Mouse (Mus musculus): ENCODE measurements around the gene Mrap. TPM values are rescaled to one million over a fixed set of nuclear protein-coding genes. Genes with fewer than 3 reads are reported as not detected.

Gene Mrap
- polyA plus RNA-seq, 1 experiment from 2014 or later, result 79.0 TPM

DNA sequence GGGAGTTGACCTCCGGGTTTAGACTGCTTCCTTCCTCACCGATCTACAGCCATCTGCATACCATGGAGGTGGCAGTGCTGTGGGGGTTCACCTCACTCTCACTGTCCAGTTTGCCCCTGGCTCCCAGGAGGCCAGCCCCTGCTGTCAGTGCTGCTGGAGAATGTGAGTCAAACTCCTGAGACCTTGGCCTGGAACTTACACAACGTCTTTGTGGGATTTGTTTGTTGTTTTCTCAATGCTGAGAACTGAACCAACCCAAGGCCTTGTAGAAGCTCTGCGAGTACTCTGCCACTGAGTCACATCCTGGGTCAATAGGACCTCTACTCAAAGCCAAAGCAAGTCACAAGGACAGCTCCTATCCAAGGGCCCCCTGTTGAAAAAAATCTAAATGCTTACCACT, 2.4 kb upstream of the Mrap start:
- Histone ChIP-seq H3K36me3 (ENCODE audit: control insufficient read depth, insufficient read depth, low read length) (no peaks in the 10 kb centered on the region), H3K4me1 (replicated peaks; ENCODE audit: control insufficient read depth, insufficient read depth, low read length) (peaks cover 14% of the 10 kb centered on the region), H3K4me2 (no peak overlapping the region), H3K9ac (ENCODE audit: low read depth, low read length) (no peak overlapping the region), H3K4me3 (ENCODE audit: low read depth, low read length) (no peak overlapping the region), H3K27me3 (replicated peaks; ENCODE audit: control insufficient read depth, insufficient read depth, low read length) (no peaks in the 10 kb centered on the region), H3K9me3 (ENCODE audit: control insufficient read depth, low read length) (peaks cover 2% of the 10 kb centered on the region; the same call in 1 of the 2 replicates), H3K27ac (ENCODE audit: low read depth, low read length) (no peak overlapping the region)
- ATAC-seq (replicated peaks; ENCODE audit: low FRiP score), result no peak
- no peak for DNase-seq (ENCODE audit: low spot score)
- WGBS, result 63% methylated on average over 4 of the region's 4 CpGs

DNA sequence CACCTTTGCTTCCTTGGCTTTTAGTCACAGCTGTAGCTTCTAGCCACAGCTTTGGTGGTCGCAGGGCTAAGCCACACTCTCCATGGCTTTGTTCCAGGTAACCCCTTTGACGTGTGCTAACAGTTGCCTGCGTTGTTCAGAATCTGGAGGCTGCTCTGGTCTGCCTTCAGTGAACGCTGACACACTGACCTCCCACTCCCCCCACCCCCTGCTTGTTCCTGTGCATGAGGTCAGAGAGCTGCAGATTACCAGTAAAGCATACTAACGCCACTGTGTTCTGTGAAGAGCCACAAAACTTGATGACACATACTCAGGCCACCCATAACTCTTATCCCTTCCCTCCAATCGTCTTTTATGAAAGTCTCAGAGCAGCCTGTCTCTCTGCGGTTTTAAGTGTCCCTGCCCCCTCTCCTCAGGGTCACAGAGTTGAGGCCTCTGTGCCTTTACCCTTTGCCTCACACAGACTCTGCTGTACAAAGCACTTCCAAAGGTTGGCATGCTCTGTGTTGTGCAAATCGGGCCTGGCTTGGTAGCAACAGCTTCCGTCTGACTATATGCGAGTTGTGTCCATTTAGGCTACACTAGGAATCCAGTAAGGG, 1.2 kb upstream of the Mrap start:
- no peak for DNase-seq (ENCODE audit: low spot score)
- H3K27me3 ChIP-seq (replicated peaks; ENCODE audit: control insufficient read depth, insufficient read depth, low read length), result no peaks in the 10 kb centered on the region
- peaks cover 21% of the 10 kb centered on the region for H3K4me1 ChIP-seq (replicated peaks; ENCODE audit: control insufficient read depth, insufficient read depth, low read length)
- no peak overlapping the region for H3K4me3 ChIP-seq (ENCODE audit: low read depth, low read length)
- 51% methylated on average over 10 of the region's 10 CpGs for WGBS
- H3K4me2 ChIP-seq, result no peak overlapping the region
- H3K27ac ChIP-seq (ENCODE audit: low read depth, low read length), result peak overlapping the region; percentile 40; the same call in 1 of the 2 replicates
- H3K9ac ChIP-seq (ENCODE audit: low read depth, low read length), result peak overlapping the region; percentile 15; the same call in 1 of the 2 replicates
- H3K9me3 ChIP-seq (ENCODE audit: control insufficient read depth, low read length), result no peaks in the 10 kb centered on the region
- H3K36me3 ChIP-seq (ENCODE audit: control insufficient read depth, insufficient read depth, low read length), result no peaks in the 10 kb centered on the region
- 0 out of 2 replicates have a peak, but pooled peaks have one; percentile 6 for ATAC-seq (replicated peaks; ENCODE audit: low FRiP score)

DNA sequence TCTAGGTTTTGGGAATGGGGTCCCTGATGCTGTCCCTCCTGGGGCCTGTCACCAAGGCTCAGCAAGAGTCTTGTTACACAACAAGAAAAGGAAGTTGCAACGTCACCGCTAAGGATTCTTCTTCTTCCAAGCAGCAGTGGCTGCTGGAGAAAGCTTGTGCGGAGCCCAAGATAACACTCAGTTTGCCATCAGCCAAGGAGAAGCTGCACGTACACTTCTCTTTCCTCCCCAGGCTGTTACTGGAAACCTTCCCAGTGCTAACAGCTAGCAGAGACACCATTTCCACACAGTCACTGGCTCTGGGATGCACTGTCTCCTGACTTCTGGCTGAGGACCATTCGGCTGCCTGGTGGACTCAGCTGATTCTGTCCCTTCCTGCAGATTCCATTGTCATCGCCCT, 9.1 kb downstream of the Mrap start:
- Histone ChIP-seq H3K4me2 (no peak overlapping the region; the same call in 1 of the 2 replicates), H3K4me1 (replicated peaks; ENCODE audit: control insufficient read depth, insufficient read depth, low read length) (peaks cover 41% of the 10 kb centered on the region), H3K27me3 (replicated peaks; ENCODE audit: control insufficient read depth, insufficient read depth, low read length) (no peaks in the 10 kb centered on the region), H3K9ac (ENCODE audit: low read depth, low read length) (peak overlapping the region; percentile 20), H3K36me3 (ENCODE audit: control insufficient read depth, insufficient read depth, low read length) (peaks cover 13% of the 10 kb centered on the region), H3K9me3 (ENCODE audit: control insufficient read depth, low read length) (no peaks in the 10 kb centered on the region), H3K4me3 (ENCODE audit: low read depth, low read length) (no peak overlapping the region), H3K27ac (ENCODE audit: low read depth, low read length) (peak overlapping the region; percentile 28; the same call in 1 of the 2 replicates)
- WGBS, result 59% methylated on average over 6 of the region's 6 CpGs
- DNase-seq (ENCODE audit: low spot score), result no peak
- ATAC-seq (replicated peaks; ENCODE audit: low FRiP score), result no peak

DNA sequence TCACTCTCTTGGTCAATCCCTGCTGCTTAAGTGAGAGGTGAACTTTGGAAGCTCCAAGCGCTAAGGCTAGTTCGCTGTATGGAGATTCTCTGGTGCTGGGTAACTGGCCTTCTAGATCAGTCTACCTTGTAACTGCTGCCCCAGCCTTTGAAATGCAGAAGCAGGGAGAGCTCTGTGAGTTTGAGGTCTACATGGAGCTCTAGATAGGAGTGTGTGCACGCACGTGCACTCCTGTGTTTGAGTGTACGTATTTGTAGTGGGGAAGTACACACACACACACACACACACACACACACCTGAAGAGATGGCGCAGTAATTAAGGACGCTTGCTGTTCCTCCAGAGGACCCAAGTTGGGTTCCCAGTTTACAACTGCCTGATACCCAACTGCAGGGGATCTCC, 10.2 kb downstream of the Mrap start:
- WGBS, result 86% methylated on average over 7 of the region's 7 CpGs

DNA sequence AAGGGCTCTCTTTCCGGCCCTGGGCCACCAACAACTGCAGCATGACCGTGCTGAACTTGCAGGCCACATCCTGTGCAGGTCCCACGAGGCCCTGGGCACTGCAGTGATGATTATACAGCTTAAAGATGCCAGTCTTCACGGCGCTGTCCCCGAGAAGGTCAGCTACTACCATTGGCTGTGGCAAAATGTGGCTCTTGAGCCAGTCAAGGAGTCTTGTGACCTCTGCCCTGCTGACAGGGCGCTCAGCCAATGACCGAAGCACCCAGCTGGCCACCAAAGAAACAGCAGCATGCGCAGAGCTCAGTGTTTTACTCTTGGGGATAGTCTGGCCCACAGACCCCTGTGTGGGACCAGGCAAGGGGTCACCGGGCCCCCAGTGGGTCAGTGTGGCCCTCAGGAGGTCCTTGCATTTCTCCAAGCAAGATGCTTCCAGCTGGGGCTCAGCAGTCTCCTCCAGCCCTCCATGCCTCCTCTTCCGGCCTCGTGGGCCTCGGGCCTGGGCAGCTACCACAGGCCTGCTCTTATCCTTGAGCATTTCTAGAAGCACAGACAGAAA, 15.5 kb downstream of the Mrap start:
- Histone ChIP-seq H3K9me3 (ENCODE audit: control insufficient read depth, low read length) (no peaks in the 10 kb centered on the region), H3K4me1 (replicated peaks; ENCODE audit: control insufficient read depth, insufficient read depth, low read length) (peaks cover 18% of the 10 kb centered on the region), H3K27me3 (replicated peaks; ENCODE audit: control insufficient read depth, insufficient read depth, low read length) (no peaks in the 10 kb centered on the region), H3K36me3 (ENCODE audit: control insufficient read depth, insufficient read depth, low read length) (peaks cover 28% of the 10 kb centered on the region), H3K4me2 (no peak overlapping the region), H3K27ac (ENCODE audit: low read depth, low read length) (no peak overlapping the region), H3K4me3 (ENCODE audit: low read depth, low read length) (no peak overlapping the region), H3K9ac (ENCODE audit: low read depth, low read length) (no peak overlapping the region)
- 90% methylated on average over 13 of the region's 13 CpGs for WGBS
- DNase-seq (ENCODE audit: low spot score), result no peak
- no peak for ATAC-seq (replicated peaks; ENCODE audit: low FRiP score)

More for the DNA sequence above, 10.2 kb downstream of the Mrap start:
- no peaks in the 10 kb centered on the region for H3K27me3 ChIP-seq (replicated peaks; ENCODE audit: control insufficient read depth, insufficient read depth, low read length)
- H3K4me2 ChIP-seq, result no peak overlapping the region; the same call in 1 of the 2 replicates
- H3K4me3 ChIP-seq (ENCODE audit: low read depth, low read length), result no peak overlapping the region
- ATAC-seq (replicated peaks; ENCODE audit: low FRiP score) (no peak), DNase-seq (ENCODE audit: low spot score) (no peak)
- H3K9me3 ChIP-seq (ENCODE audit: control insufficient read depth, low read length), result no peaks in the 10 kb centered on the region
- H3K36me3 ChIP-seq (ENCODE audit: control insufficient read depth, insufficient read depth, low read length), result peaks cover 16% of the 10 kb centered on the region
- peaks cover 37% of the 10 kb centered on the region for H3K4me1 ChIP-seq (replicated peaks; ENCODE audit: control insufficient read depth, insufficient read depth, low read length)
- H3K27ac ChIP-seq (ENCODE audit: low read depth, low read length), result no peak overlapping the region
- H3K9ac ChIP-seq (ENCODE audit: low read depth, low read length), result no peak overlapping the region

DNA sequence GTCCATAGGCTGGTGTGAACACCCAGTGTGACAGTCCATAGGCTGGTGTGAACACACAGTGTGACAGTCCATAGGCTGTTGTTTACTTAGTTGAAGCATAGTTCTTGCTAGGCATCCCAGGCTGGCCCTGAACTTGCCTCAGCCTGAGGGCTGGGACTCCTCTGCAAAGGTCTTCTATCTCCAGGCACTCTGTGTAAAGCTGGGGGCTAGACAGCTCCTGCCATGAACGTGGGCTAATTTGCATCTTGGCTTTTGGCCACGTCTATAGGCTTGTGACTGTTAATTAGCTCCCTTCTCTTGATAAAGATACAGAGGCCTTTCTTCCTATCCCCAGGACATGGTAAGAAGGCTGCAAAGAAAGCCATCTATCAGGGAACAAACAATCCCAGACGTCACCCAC, 21.3 kb downstream of the Mrap start:
- no peak overlapping the region for H3K9ac ChIP-seq (ENCODE audit: low read depth, low read length)
- no peak for ATAC-seq (replicated peaks; ENCODE audit: low FRiP score)
- H3K27ac ChIP-seq (ENCODE audit: low read depth, low read length), result no peak overlapping the region
- H3K4me1 ChIP-seq (replicated peaks; ENCODE audit: control insufficient read depth, insufficient read depth, low read length), result peaks cover 25% of the 10 kb centered on the region
- H3K9me3 ChIP-seq (ENCODE audit: control insufficient read depth, low read length), result no peaks in the 10 kb centered on the region
- no peak for DNase-seq (ENCODE audit: low spot score)
- no peak overlapping the region for H3K4me2 ChIP-seq
- H3K4me3 ChIP-seq (ENCODE audit: low read depth, low read length), result no peak overlapping the region
- WGBS, result 66% methylated on average over 3 of the region's 3 CpGs
- H3K27me3 ChIP-seq (replicated peaks; ENCODE audit: control insufficient read depth, insufficient read depth, low read length), result no peaks in the 10 kb centered on the region
- H3K36me3 ChIP-seq (ENCODE audit: control insufficient read depth, insufficient read depth, low read length), result peaks cover 13% of the 10 kb centered on the region

DNA sequence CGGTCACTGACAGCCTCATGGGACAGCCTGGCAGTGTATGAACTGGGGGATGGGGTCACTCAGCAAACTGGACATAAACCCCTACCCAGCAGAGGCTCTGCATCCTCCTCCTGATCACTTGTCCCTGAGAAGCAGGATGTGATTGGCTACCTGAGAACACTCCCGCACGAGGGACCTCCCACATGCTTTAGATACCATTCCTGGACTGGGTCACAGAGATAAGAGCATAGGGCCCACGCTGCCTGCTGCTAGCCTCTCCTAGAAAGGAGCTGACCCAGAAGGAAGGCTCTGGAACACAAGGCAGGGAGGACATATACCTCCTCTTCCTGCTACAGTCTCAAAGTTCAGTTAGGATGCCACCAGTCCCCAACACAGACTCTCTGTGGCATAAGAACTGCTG, 22.5 kb downstream of the Mrap start:
- Histone ChIP-seq H3K4me2 (peak overlapping the region; percentile 15; the same call in 1 of the 2 replicates), H3K9ac (ENCODE audit: low read depth, low read length) (peak overlapping the region; percentile 55), H3K4me3 (ENCODE audit: low read depth, low read length) (no peak overlapping the region), H3K4me1 (replicated peaks; ENCODE audit: control insufficient read depth, insufficient read depth, low read length) (peaks cover 25% of the 10 kb centered on the region), H3K27me3 (replicated peaks; ENCODE audit: control insufficient read depth, insufficient read depth, low read length) (no peaks in the 10 kb centered on the region), H3K27ac (ENCODE audit: low read depth, low read length) (peak overlapping the region; percentile 40), H3K36me3 (ENCODE audit: control insufficient read depth, insufficient read depth, low read length) (peaks cover 15% of the 10 kb centered on the region), H3K9me3 (ENCODE audit: control insufficient read depth, low read length) (no peaks in the 10 kb centered on the region)
- DNase-seq (ENCODE audit: low spot score), result peak; percentile 45
- peak; percentile 97 for ATAC-seq (replicated peaks; ENCODE audit: low FRiP score)
- WGBS, result 23% methylated on average over 4 of the region's 4 CpGs

DNA sequence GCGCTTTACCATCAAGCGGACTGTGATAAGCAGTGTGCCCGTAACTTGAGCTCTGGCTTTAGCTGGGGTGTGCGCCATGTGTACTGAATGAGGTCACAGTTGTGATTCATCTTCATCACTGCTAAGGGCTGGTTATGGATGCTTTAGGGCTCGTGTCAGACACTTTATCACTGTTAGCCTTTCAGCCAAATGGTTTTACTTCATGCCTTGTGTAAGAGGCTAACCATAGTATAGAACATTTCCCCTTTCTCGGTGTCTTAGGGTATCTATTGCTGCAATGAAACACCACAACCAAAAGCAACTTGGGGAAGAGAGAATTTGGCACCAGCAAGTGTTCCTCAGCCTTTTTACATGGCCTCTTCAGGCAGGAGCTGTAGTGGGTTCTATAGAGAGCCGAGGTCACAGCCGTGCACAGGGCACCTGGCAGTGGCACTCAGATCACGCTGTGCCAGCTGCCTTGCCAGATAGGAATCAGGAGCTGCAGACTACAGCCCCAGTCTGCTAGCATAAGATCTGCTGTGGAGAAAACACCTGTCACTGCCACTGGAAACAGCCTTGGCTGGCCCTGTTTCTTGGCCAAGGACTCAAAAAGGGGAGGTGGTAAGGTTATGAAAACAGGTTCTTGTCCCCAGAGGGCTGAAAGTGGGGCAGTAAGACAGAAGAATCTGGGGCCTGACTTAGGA, 27.3 kb downstream of the Mrap start:
- Histone ChIP-seq H3K4me3 (ENCODE audit: low read depth, low read length) (no peak overlapping the region), H3K27ac (ENCODE audit: low read depth, low read length) (no peak overlapping the region), H3K9ac (ENCODE audit: low read depth, low read length) (no peak overlapping the region), H3K9me3 (ENCODE audit: control insufficient read depth, low read length) (no peaks in the 10 kb centered on the region), H3K27me3 (replicated peaks; ENCODE audit: control insufficient read depth, insufficient read depth, low read length) (no peaks in the 10 kb centered on the region), H3K4me2 (no peak overlapping the region), H3K4me1 (replicated peaks; ENCODE audit: control insufficient read depth, insufficient read depth, low read length) (peaks cover 17% of the 10 kb centered on the region), H3K36me3 (ENCODE audit: control insufficient read depth, insufficient read depth, low read length) (peaks cover 33% of the 10 kb centered on the region)
- 76% methylated on average over 9 of the region's 9 CpGs for WGBS
- DNase-seq (ENCODE audit: low spot score) (no peak), ATAC-seq (replicated peaks; ENCODE audit: low FRiP score) (no peak)
